32 mouse cellular contexts compared by ENCODE assay signal in genomic region chr12:88841350-88841749, GRCm38 (mm10).
"Had no signal": no experiment of that assay in that cellular context is flagged by ENCODE, and none has a peak within 500 bp of the region (broad histone marks: within the 10 kb centered on the region; RNA-seq: fewer than 3 reads in every experiment).

No protein-coding gene starts in this region.

- ATAC-seq: liver, embryonic 12.5 days; liver, postnatal 0 days; lung, postnatal 0 days; midbrain, embryonic 13.5 days; midbrain, embryonic 16.5 days had no signal

- H3K4me3 ChIP-seq: left cerebral cortex, adult 2 months; limb, embryonic 10.5 days; limb, embryonic 12.5 days; limb, embryonic 13.5 days; limb, embryonic 15.5 days; liver, embryonic 12.5 days; liver, embryonic 13.5 days; liver, embryonic 15.5 days; lung, embryonic 15.5 days; megakaryocyte, embryonic 14.5 days; midbrain, embryonic 10.5 days; midbrain, embryonic 12.5 days; midbrain, embryonic 13.5 days; myocyte; neural tube, embryonic 12.5 days had no signal

- H3K9ac ChIP-seq: limb, embryonic 12.5 days; limb, embryonic 13.5 days; limb, embryonic 15.5 days; liver, embryonic 12.5 days; liver, embryonic 13.5 days; liver, embryonic 14.5 days; liver, embryonic 15.5 days; liver, postnatal 0 days; lung, embryonic 14.5 days; lung, embryonic 15.5 days; midbrain, embryonic 12.5 days; midbrain, embryonic 13.5 days; neural tube, embryonic 12.5 days had no signal

- H3K4me1 ChIP-seq: limb, embryonic 10.5 days; limb, embryonic 12.5 days; limb, embryonic 13.5 days; limb, embryonic 15.5 days; liver, embryonic 12.5 days; liver, embryonic 13.5 days; liver, embryonic 15.5 days; lung, embryonic 15.5 days; megakaryocyte, embryonic 14.5 days; midbrain, embryonic 12.5 days; neural tube, embryonic 12.5 days had no signal

- H3K9me3 ChIP-seq: limb, embryonic 10.5 days; limb, embryonic 12.5 days; limb, embryonic 13.5 days; limb, embryonic 15.5 days; liver, embryonic 12.5 days; liver, embryonic 13.5 days; liver, embryonic 15.5 days; lung, embryonic 15.5 days; midbrain, embryonic 10.5 days; midbrain, embryonic 12.5 days; midbrain, embryonic 13.5 days; neural tube, embryonic 12.5 days had no signal

- H3K27ac ChIP-seq: left cerebral cortex, adult 2 months; limb, embryonic 10.5 days; limb, embryonic 12.5 days; limb, embryonic 13.5 days; limb, embryonic 15.5 days; liver, embryonic 12.5 days; liver, embryonic 13.5 days; liver, embryonic 14.5 days; liver, embryonic 15.5 days; lung, embryonic 15.5 days; macrophage; midbrain, embryonic 10.5 days; midbrain, embryonic 12.5 days; midbrain, embryonic 13.5 days; neural tube, embryonic 12.5 days had no signal

- H3K36me3 ChIP-seq: limb, embryonic 10.5 days; limb, embryonic 12.5 days; limb, embryonic 13.5 days; limb, embryonic 15.5 days; liver, embryonic 12.5 days; liver, embryonic 13.5 days; liver, embryonic 15.5 days; lung, embryonic 15.5 days; midbrain, embryonic 10.5 days; midbrain, embryonic 12.5 days; midbrain, embryonic 13.5 days; neural tube, embryonic 12.5 days had no signal

- H3K27me3 ChIP-seq: limb, embryonic 12.5 days; limb, embryonic 13.5 days; limb, embryonic 15.5 days; liver, embryonic 12.5 days; liver, embryonic 13.5 days; liver, embryonic 15.5 days; lung, embryonic 15.5 days; megakaryocyte, embryonic 14.5 days; midbrain, embryonic 12.5 days; midbrain, embryonic 13.5 days; neural tube, embryonic 12.5 days had no signal

- H3K4me2 ChIP-seq: limb, embryonic 12.5 days; limb, embryonic 13.5 days; limb, embryonic 15.5 days; liver, embryonic 11.5 days; liver, embryonic 12.5 days; liver, embryonic 13.5 days; liver, embryonic 15.5 days; lung, embryonic 14.5 days; lung, embryonic 15.5 days; midbrain, embryonic 11.5 days; midbrain, embryonic 12.5 days; midbrain, embryonic 13.5 days; neural tube, embryonic 12.5 days had no signal

- DNase-seq: left cerebral cortex, postnatal 4 days; liver; liver, embryonic 13.5 days; liver, postnatal 0 days; lung, adult 18-20 months; lung, adult 2 months; lung, embryonic 14.5 days; lung, postnatal 10 days; lung, postnatal 14 days; lung, postnatal 36 days; lung, postnatal 4 days; midbrain, embryonic 14.5 days had no signal
